Mouse (Mus musculus): ENCODE measurements around the gene Arl5c. TPM values are rescaled to one million over a fixed set of nuclear protein-coding genes. Genes with fewer than 3 reads are reported as not detected.

Gene Arl5c
- polyA plus RNA-seq, 1 experiment from 2014 or later = 13.2 TPM

- H3K9ac ChIP-seq (ENCODE audit: low read length) = no peak overlapping the region
- no peaks in the 10 kb centered on the region for H3K36me3 ChIP-seq (ENCODE audit: control insufficient read depth, insufficient read depth)
- no peak overlapping the region for H3K4me2 ChIP-seq (ENCODE audit: low read depth, low read length)
- H3K9me3 ChIP-seq (replicated peaks; ENCODE audit: control insufficient read depth, low read length) = no peaks in the 10 kb centered on the region
- peaks cover 6% of the 10 kb centered on the region for H3K27me3 ChIP-seq (ENCODE audit: control insufficient read depth, insufficient read depth, low read length)
- no peak overlapping the region for H3K27ac ChIP-seq (ENCODE audit: low read length)
- no peak overlapping the region for H3K4me3 ChIP-seq (ENCODE audit: low read length)
- H3K4me1 ChIP-seq (ENCODE audit: control insufficient read depth, insufficient read depth, low read length) = no peaks in the 10 kb centered on the region
- 69% methylated on average over 10 of the region's 10 CpGs for WGBS
- ATAC-seq (replicated peaks; ENCODE audit: extremely low read depth, insufficient read depth, low FRiP score) = no peak
These were observed 16.0 kb downstream of the Arl5c start for GRCm38 (mm10) chr11:97979824-97980495.

DNA sequence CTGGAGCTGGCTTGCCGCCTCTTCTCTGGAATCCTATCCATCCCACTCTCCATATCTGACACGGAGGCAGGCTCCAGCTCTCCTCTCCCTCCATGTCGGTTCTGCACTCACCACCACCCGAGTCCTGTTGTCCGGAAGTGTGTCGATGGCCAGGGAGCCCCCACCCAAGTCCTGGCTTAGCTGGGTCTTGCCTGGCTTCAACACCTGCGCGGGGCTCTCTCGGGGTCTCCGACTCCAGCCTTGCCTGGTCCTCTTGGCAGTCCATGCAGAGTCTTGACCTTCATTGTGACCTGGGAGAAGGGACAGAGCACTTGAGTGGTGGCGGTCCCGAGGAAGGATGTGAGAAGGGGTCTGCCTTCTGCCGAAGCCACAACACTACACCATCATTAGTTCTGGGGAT lies 17.6 kb downstream of the Arl5c start:
- H3K9me3 ChIP-seq (replicated peaks; ENCODE audit: control insufficient read depth, low read length) = no peaks in the 10 kb centered on the region
- H3K4me1 ChIP-seq (ENCODE audit: control insufficient read depth, insufficient read depth, low read length) = no peaks in the 10 kb centered on the region
- ATAC-seq (replicated peaks; ENCODE audit: extremely low read depth, insufficient read depth, low FRiP score) = no peak
- no peaks in the 10 kb centered on the region for H3K27me3 ChIP-seq (ENCODE audit: control insufficient read depth, insufficient read depth, low read length)
- H3K9ac ChIP-seq (ENCODE audit: low read length) = no peak overlapping the region
- 68% methylated on average over 13 of the region's 13 CpGs for WGBS
- no peak overlapping the region for H3K4me3 ChIP-seq (ENCODE audit: low read length)
- no peak overlapping the region for H3K27ac ChIP-seq (ENCODE audit: low read length)
- H3K36me3 ChIP-seq (ENCODE audit: control insufficient read depth, insufficient read depth) = no peaks in the 10 kb centered on the region
- H3K4me2 ChIP-seq (ENCODE audit: low read depth, low read length) = no peak overlapping the region

DNA sequence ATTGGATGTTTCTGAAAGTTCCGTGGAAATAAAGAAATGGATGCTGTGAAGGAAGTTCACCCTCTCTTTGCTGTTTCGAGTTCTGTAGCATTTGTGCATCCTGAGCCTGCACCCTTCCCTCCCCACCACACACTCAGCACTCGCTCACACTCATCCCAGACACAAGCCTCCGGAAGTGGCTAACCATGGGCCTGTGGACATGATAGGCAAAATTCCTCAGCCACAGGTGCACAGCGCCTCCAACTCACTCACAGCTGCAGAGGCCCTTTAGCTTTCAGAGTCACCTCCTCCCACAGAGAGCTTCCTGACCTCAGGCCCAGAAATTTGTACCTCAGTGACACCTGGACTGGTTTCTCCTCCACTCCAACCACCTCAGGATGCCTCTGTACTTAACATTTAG lies 18.2 kb downstream of the Arl5c start:
- Histone ChIP-seq H3K9me3 (replicated peaks; ENCODE audit: control insufficient read depth, low read length) (no peaks in the 10 kb centered on the region), H3K27ac (ENCODE audit: low read length) (no peak overlapping the region), H3K4me2 (ENCODE audit: low read depth, low read length) (no peak overlapping the region), H3K4me3 (ENCODE audit: low read length) (no peak overlapping the region), H3K4me1 (ENCODE audit: control insufficient read depth, insufficient read depth, low read length) (no peaks in the 10 kb centered on the region), H3K27me3 (ENCODE audit: control insufficient read depth, insufficient read depth, low read length) (no peaks in the 10 kb centered on the region), H3K9ac (ENCODE audit: low read length) (no peak overlapping the region), H3K36me3 (ENCODE audit: control insufficient read depth, insufficient read depth) (no peaks in the 10 kb centered on the region)
- peak; percentile 71 for ATAC-seq (replicated peaks; ENCODE audit: extremely low read depth, insufficient read depth, low FRiP score)
- 68% methylated on average over 5 of the region's 5 CpGs for WGBS

GRCm38 (mm10) chr11:97974746-97975145 lies 21.2 kb downstream of the Arl5c start:
- no peaks in the 10 kb centered on the region; the same call in 1 of the 2 replicates for H3K36me3 ChIP-seq (ENCODE audit: control insufficient read depth, insufficient read depth)
- H3K4me3 ChIP-seq (ENCODE audit: low read length) = no peak overlapping the region
- 75% methylated on average over 5 of the region's 5 CpGs for WGBS

DNA sequence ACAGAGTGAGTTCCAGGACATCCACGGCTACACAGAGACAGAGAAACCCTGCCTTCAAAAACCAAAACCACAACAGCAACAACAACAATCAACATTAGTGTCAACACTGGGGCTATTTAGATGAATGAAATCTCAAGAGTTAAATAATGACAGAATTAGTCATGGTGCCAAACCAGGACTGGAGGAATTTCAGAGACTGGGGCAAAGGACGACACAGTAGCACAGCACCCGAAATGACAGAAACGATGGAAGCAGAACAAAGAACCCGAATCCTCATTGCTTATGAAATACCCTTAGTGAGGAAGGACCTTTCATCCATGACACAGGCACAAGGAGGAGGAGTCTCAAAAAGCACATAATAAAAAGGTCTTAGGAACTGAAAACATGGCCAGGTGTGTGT lies 21.8 kb downstream of the Arl5c start:
- Histone ChIP-seq H3K9ac (ENCODE audit: low read length) (no peak overlapping the region), H3K4me1 (ENCODE audit: control insufficient read depth, insufficient read depth, low read length) (peaks cover 9% of the 10 kb centered on the region), H3K36me3 (ENCODE audit: control insufficient read depth, insufficient read depth) (no peaks in the 10 kb centered on the region; the same call in 1 of the 2 replicates), H3K27me3 (ENCODE audit: control insufficient read depth, insufficient read depth, low read length) (no peaks in the 10 kb centered on the region), H3K4me2 (ENCODE audit: low read depth, low read length) (no peak overlapping the region), H3K9me3 (replicated peaks; ENCODE audit: control insufficient read depth, low read length) (no peaks in the 10 kb centered on the region), H3K4me3 (ENCODE audit: low read length) (no peak overlapping the region), H3K27ac (ENCODE audit: low read length) (no peak overlapping the region)
- WGBS = 86% methylated on average over 5 of the region's 5 CpGs
- ATAC-seq (replicated peaks; ENCODE audit: extremely low read depth, insufficient read depth, low FRiP score) = no peak

More at GRCm38 (mm10) chr11:97974746-97975145, 21.2 kb downstream of the Arl5c start:
- ATAC-seq (replicated peaks; ENCODE audit: extremely low read depth, insufficient read depth, low FRiP score) = no peak
- H3K4me2 ChIP-seq (ENCODE audit: low read depth, low read length) = no peak overlapping the region
- H3K4me1 ChIP-seq (ENCODE audit: control insufficient read depth, insufficient read depth, low read length) = peaks cover 9% of the 10 kb centered on the region
- H3K9me3 ChIP-seq (replicated peaks; ENCODE audit: control insufficient read depth, low read length) = no peaks in the 10 kb centered on the region
- H3K27me3 ChIP-seq (ENCODE audit: control insufficient read depth, insufficient read depth, low read length) = no peaks in the 10 kb centered on the region
- no peak overlapping the region for H3K9ac ChIP-seq (ENCODE audit: low read length)
- H3K27ac ChIP-seq (ENCODE audit: low read length) = no peak overlapping the region

DNA sequence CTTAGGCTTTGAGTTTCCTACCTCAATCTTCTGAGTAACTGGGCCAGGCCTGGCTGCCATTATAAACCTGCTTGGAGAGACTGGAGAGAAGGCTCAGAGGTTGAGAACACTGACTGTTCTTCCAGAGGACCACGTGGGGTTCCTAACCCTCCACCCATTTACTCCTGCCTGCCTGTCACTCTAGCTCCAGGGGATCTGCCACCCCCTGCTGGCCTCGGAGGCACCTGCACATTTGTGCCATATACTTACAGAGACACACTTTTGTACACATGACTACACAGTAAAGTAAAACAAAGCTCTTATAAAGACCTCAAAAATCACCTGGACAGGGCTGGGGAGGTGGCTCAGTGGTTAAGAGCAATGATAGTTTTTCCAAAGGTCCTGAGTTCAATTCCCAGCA lies 23.5 kb downstream of the Arl5c start:
- H3K4me2 ChIP-seq (ENCODE audit: low read depth, low read length) = no peak overlapping the region
- no peak overlapping the region for H3K27ac ChIP-seq (ENCODE audit: low read length)
- 70% methylated on average over 2 of the region's 2 CpGs for WGBS
- H3K4me3 ChIP-seq (ENCODE audit: low read length) = no peak overlapping the region
- H3K9me3 ChIP-seq (replicated peaks; ENCODE audit: control insufficient read depth, low read length) = no peaks in the 10 kb centered on the region
- no peak for ATAC-seq (replicated peaks; ENCODE audit: extremely low read depth, insufficient read depth, low FRiP score)
- H3K36me3 ChIP-seq (ENCODE audit: control insufficient read depth, insufficient read depth) = no peaks in the 10 kb centered on the region; the same call in 1 of the 2 replicates
- H3K4me1 ChIP-seq (ENCODE audit: control insufficient read depth, insufficient read depth, low read length) = peaks cover 9% of the 10 kb centered on the region
- H3K9ac ChIP-seq (ENCODE audit: low read length) = no peak overlapping the region
- 0 out of 2 replicates have a peak, but pooled peaks cover 4% of the 10 kb centered on the region for H3K27me3 ChIP-seq (ENCODE audit: control insufficient read depth, insufficient read depth, low read length)

DNA sequence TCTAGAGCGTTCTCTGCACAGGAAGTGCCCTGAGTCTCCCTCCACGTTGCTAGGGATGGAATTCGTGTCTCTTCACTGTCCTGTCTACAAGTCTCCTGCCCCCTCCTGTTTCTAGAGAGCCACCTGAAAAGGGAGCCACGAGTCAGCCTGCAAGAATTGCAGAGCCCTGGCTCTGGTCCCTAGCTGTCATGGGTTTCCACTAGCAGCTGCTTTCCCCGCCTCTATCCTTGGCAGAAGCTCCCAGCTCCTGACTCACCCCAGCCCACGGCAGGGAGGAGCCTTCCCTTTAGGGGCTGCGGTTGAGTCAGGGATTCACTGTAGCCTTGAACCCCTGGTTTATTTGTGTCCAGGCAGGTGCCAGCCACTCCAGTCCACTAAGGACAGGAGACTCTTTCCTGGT lies 24.7 kb downstream of the Arl5c start:
- ATAC-seq (replicated peaks; ENCODE audit: extremely low read depth, insufficient read depth, low FRiP score) = peak; percentile 80
- Histone ChIP-seq H3K9me3 (replicated peaks; ENCODE audit: control insufficient read depth, low read length) (no peaks in the 10 kb centered on the region), H3K9ac (ENCODE audit: low read length) (peak overlapping the region; percentile 22; the same call in 1 of the 2 replicates), H3K36me3 (ENCODE audit: control insufficient read depth, insufficient read depth) (no peaks in the 10 kb centered on the region; the same call in 1 of the 2 replicates), H3K4me2 (ENCODE audit: low read depth, low read length) (peak overlapping the region; percentile 46), H3K27ac (ENCODE audit: low read length) (peak overlapping the region; percentile 36; the same call in 1 of the 2 replicates), H3K4me1 (ENCODE audit: control insufficient read depth, insufficient read depth, low read length) (peaks cover 9% of the 10 kb centered on the region), H3K4me3 (ENCODE audit: low read length) (no peak overlapping the region), H3K27me3 (ENCODE audit: control insufficient read depth, insufficient read depth, low read length) (peaks cover 4% of the 10 kb centered on the region; the same call in 1 of the 2 replicates)
- WGBS = 7% methylated on average over 7 of the region's 7 CpGs

- H3K9ac ChIP-seq (ENCODE audit: low read length) = peak overlapping the region; percentile 22; the same call in 1 of the 2 replicates
- ATAC-seq (replicated peaks; ENCODE audit: extremely low read depth, insufficient read depth, low FRiP score) = no peak
- H3K4me1 ChIP-seq (ENCODE audit: control insufficient read depth, insufficient read depth, low read length) = peaks cover 9% of the 10 kb centered on the region
- H3K4me3 ChIP-seq (ENCODE audit: low read length) = no peak overlapping the region
- no peaks in the 10 kb centered on the region; the same call in 1 of the 2 replicates for H3K36me3 ChIP-seq (ENCODE audit: control insufficient read depth, insufficient read depth)
- H3K9me3 ChIP-seq (replicated peaks; ENCODE audit: control insufficient read depth, low read length) = no peaks in the 10 kb centered on the region
- H3K27me3 ChIP-seq (ENCODE audit: control insufficient read depth, insufficient read depth, low read length) = peaks cover 4% of the 10 kb centered on the region; the same call in 1 of the 2 replicates
- peak overlapping the region; percentile 46 for H3K4me2 ChIP-seq (ENCODE audit: low read depth, low read length)
- peak overlapping the region; percentile 36; the same call in 1 of the 2 replicates for H3K27ac ChIP-seq (ENCODE audit: low read length)
- WGBS = 60% methylated on average over 7 of the region's 7 CpGs
These were observed 25.2 kb downstream of the Arl5c start for GRCm38 (mm10) chr11:97970771-97971170.

DNA sequence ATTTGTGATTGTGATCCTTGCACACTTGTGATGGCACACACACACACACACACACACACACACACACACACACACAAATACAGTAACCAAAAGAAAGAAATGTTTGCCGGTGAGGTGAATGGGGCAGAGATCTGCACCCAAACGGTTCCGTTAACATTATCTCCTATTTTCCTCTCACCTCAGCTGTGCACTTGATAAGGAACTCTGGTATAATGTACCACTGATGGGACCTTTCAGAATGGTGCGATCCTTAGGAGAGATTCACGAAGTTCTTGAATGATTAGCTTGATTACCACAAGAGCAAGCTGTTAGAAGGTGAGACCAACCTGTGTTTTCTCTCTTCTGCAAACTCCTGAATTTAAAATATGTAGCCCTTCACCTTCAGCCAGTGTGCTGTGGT lies 27.6 kb downstream of the Arl5c start:
- Histone ChIP-seq H3K4me1 (ENCODE audit: control insufficient read depth, insufficient read depth, low read length) (peaks cover 9% of the 10 kb centered on the region), H3K9ac (ENCODE audit: low read length) (no peak overlapping the region), H3K9me3 (replicated peaks; ENCODE audit: control insufficient read depth, low read length) (no peaks in the 10 kb centered on the region), H3K4me2 (ENCODE audit: low read depth, low read length) (no peak overlapping the region), H3K27me3 (ENCODE audit: control insufficient read depth, insufficient read depth, low read length) (peaks cover 6% of the 10 kb centered on the region; the same call in 1 of the 2 replicates), H3K36me3 (ENCODE audit: control insufficient read depth, insufficient read depth) (no peaks in the 10 kb centered on the region; the same call in 1 of the 2 replicates), H3K4me3 (ENCODE audit: low read length) (no peak overlapping the region), H3K27ac (ENCODE audit: low read length) (no peak overlapping the region)
- 39% methylated on average over 5 of the region's 5 CpGs for WGBS
- ATAC-seq (replicated peaks; ENCODE audit: extremely low read depth, insufficient read depth, low FRiP score) = no peak

Data from heart, embryonic 16.5 days (tissue).